Mouse (Mus musculus) ovary, adult 18-20 months (tissue): ENCODE results near the gene Ikzf5.
"Not testable (repeated sequence)": the region's sequence is repeated elsewhere in the genome, so short reads cannot be mapped to it uniquely, and the experiment has no call there.

Experiments used
- DNase-seq: peaks from one replicate; pipeline ENCODE4 v3.0.0; 2022; ENCODE audit warnings: low spot score, mixed read lengths

Ikzf5 gene

GRCm38 (mm10) chr7:131410416-131411058 is at the start of gene Ikzf5, which contains the start of gene Acadsb:
Gene Ikzf5, minus strand, starts transcription at chr7:131410521.
Gene Acadsb, plus strand, starts transcription at chr7:131410601.
- peak; percentile 98 for DNase-seq

- DNase-seq = no peak
Observed at GRCm38 (mm10) chr7:131456714-131457113, 46.4 kb upstream of the Ikzf5 start.

GRCm38 (mm10) chr7:131437051-131437450 is 26.7 kb upstream of the Ikzf5 start:
- DNase-seq = no peak

- DNase-seq = no peak
Observed at GRCm38 (mm10) chr7:131434276-131434675, 24.0 kb upstream of the Ikzf5 start.

GRCm38 (mm10) chr7:131432244-131432643 is 21.9 kb upstream of the Ikzf5 start:
- no peak for DNase-seq

- no peak for DNase-seq
Observed at GRCm38 (mm10) chr7:131427331-131427730, 17.0 kb upstream of the Ikzf5 start.

GRCm38 (mm10) chr7:131424912-131425311 is 14.6 kb upstream of the Ikzf5 start:
- DNase-seq = no peak

- DNase-seq = no peak
Observed at GRCm38 (mm10) chr7:131417605-131418004, 7.3 kb upstream of the Ikzf5 start.

GRCm38 (mm10) chr7:131416742-131417141 is 6.4 kb upstream of the Ikzf5 start:
- not testable (repeated sequence) for DNase-seq

- no peak for DNase-seq
Observed at GRCm38 (mm10) chr7:131411941-131412270, 1.6 kb upstream of the Ikzf5 start.

- no peak for DNase-seq
Observed at GRCm38 (mm10) chr7:131411221-131411940, 1.1 kb upstream of the Ikzf5 start.

- DNase-seq = no peak
Observed at GRCm38 (mm10) chr7:131409988-131410385, 334 bp downstream of the Ikzf5 start.

GRCm38 (mm10) chr7:131409321-131409987 is 867 bp downstream of the Ikzf5 start:
- no peak for DNase-seq

GRCm38 (mm10) chr7:131391761-131392160 is 18.6 kb downstream of the Ikzf5 start:
- not testable (repeated sequence) for DNase-seq

- DNase-seq = no peak
Observed at GRCm38 (mm10) chr7:131371880-131372651, 38.3 kb downstream of the Ikzf5 start.

GRCm38 (mm10) chr7:131371470-131371860 is 38.9 kb downstream of the Ikzf5 start:
- DNase-seq = no peak

GRCm38 (mm10) chr7:131370648-131371469 is 39.5 kb downstream of the Ikzf5 start, which contains the start of gene Pstk:
Gene Pstk, plus strand, starts transcription at chr7:131371141.
- DNase-seq = peak; percentile 83

- DNase-seq = no peak
Observed at GRCm38 (mm10) chr7:131364131-131364530, 46.2 kb downstream of the Ikzf5 start.

- peak; percentile 95 for DNase-seq
Observed at GRCm38 (mm10) chr7:131362615-131363300, 47.6 kb downstream of the Ikzf5 start, which contains the start of gene 2310057M21Rik. Gene 2310057M21Rik, minus strand, starts transcription at chr7:131362759.

GRCm38 (mm10) chr7:131362269-131362614 is 48.1 kb downstream of the Ikzf5 start:
- no peak for DNase-seq

- DNase-seq = no peak
Observed at GRCm38 (mm10) chr7:131356105-131356504, 54.2 kb downstream of the Ikzf5 start.
